Mouse (Mus musculus) heart, adult 18-20 months (tissue): ENCODE measurements around the gene Olfr1186. TPM values are rescaled to one million over a fixed set of nuclear protein-coding genes. Genes with fewer than 3 reads are reported as not detected.
"Not testable (repeated sequence)": the region's sequence is repeated elsewhere in the genome, so short reads cannot be mapped to it uniquely, and the experiment has no call there.

Experiments used
- DNase-seq, 2 experiments: peaks; one replicate each; pipeline ENCODE4 v3.0.0; 2021 to 2022; ENCODE audit warnings: mixed read lengths in 1 of 2
- long read RNA-seq, 2 experiments: library from polyadenylated mRNA; stranded (forward); transcript quantifications; one replicate each; pipeline ENCODE4 v2.0.0; 2021
- total RNA-seq, 2 experiments: library from RNA; stranded (reverse); gene quantifications; 2 replicates each; pipeline ENCODE4 v1.2.3; 2021

Gene Olfr1186
- total RNA-seq, result not detected
- long read RNA-seq, experiment 1, result 0 reads
- long read RNA-seq, experiment 2, result 0 reads

- no peak for DNase-seq
Observed at GRCm38 (mm10) chr2:88518251-88518650, at the start of gene Olfr1186. Olfr1186 (plus strand) TSS chr2:88518551.

DNA sequence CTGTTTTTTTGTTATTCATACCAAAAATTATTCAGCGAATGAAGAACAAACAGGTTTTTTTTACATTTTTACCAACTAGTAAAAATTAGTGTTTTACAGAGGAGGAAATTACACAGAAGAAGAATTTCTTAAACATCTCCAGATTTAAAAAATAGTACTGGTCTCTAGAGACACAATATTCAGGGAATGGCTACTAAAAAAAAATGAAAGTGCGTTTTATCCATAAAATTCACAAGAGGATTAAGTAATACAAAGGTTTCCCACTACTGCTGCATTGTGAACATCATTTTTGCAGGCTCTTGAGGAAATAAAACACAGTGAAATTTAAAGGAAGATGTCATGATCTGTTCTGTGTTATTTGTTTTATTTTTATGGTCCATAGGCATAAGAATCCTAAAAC is 35.1 kb upstream of the Olfr1186 start, which contains the start of gene Olfr1184:
Gene Olfr1184, plus strand, starts transcription at position 301 of the 400 bp plus-strand sequence.
- no peak for DNase-seq

GRCm38 (mm10) chr2:88493020-88493419 is 25.3 kb upstream of the Olfr1186 start, which contains the start of gene Olfr1185-ps1:
Olfr1185-ps1 (plus strand) TSS chr2:88493320.
- DNase-seq, result no peak

GRCm38 (mm10) chr2:88525720-88526119 is 7.4 kb downstream of the Olfr1186 start:
- no peak for DNase-seq

- no peak for DNase-seq
Observed at GRCm38 (mm10) chr2:88556635-88557034, 38.3 kb downstream of the Olfr1186 start, which contains the start of gene Olfr1188. Olfr1188 (plus strand) TSS chr2:88556935.

DNA sequence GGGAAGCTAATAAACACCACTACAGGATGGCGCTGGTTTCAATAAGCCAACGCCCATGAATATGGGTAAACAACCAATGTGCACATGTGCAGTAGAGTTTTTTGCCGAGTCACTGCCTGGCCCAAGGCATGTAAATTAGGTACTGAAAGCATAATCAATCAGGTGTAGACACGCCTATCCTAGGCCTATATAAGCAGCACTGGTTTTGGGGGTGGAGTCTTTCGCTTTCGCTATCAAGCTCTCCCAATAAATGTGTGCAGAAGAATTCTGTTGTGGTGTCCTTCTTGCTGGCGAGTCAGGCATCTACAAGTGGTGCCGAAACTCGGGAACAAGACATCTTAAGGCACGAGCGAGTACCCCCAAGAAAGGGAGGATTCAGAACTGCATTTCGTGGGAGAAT is 54.3 kb downstream of the Olfr1186 start:
- not testable (repeated sequence) for DNase-seq

Other genes starting within 250 kb of the Olfr1186 start
- gene Olfr1173, start 238.7 kb upstream of the Olfr1186 start, total RNA-seq, result not detected
- gene Olfr1174-ps, start 203.4 kb upstream of the Olfr1186 start, total RNA-seq, result not detected
- gene Olfr1175-ps, start 191.3 kb upstream of the Olfr1186 start, total RNA-seq, result not detected
- gene Olfr1176, start 181.8 kb upstream of the Olfr1186 start, total RNA-seq, result not detected
- gene Olfr1177-ps, start 172.1 kb upstream of the Olfr1186 start, total RNA-seq, result not detected
- not detected for gene Olfr1178, start 131.5 kb upstream of the Olfr1186 start, total RNA-seq
- not detected for gene Olfr1179, start 112.1 kb upstream of the Olfr1186 start, total RNA-seq
- not detected for gene Olfr1180, start 99.4 kb upstream of the Olfr1186 start, total RNA-seq
- gene Olfr1181, start 92.4 kb upstream of the Olfr1186 start, total RNA-seq, result not detected
- not detected for gene Gm13757, start 69.4 kb upstream of the Olfr1186 start, total RNA-seq
- gene Olfr1183, start 63.7 kb upstream of the Olfr1186 start, total RNA-seq, result not detected
- gene Olfr1184, start 35.0 kb upstream of the Olfr1186 start, total RNA-seq, result not detected
- gene Olfr1185-ps1, start 25.2 kb upstream of the Olfr1186 start, total RNA-seq, result not detected
- gene Olfr1188, start 38.4 kb downstream of the Olfr1186 start, total RNA-seq, result not detected
- gene Olfr1189, start 67.9 kb downstream of the Olfr1186 start, total RNA-seq, result not detected
- not detected for gene Olfr1191-ps1, start 122.0 kb downstream of the Olfr1186 start, total RNA-seq
- gene Olfr1192-ps1, start 130.0 kb downstream of the Olfr1186 start, total RNA-seq, result not detected
- not detected for gene Olfr1193, start 157.1 kb downstream of the Olfr1186 start, total RNA-seq
- gene Olfr1195, start 170.6 kb downstream of the Olfr1186 start, total RNA-seq, result not detected
- gene Olfr1196, start 186.0 kb downstream of the Olfr1186 start, total RNA-seq, result not detected
- gene Olfr1197, start 213.8 kb downstream of the Olfr1186 start, total RNA-seq, result not detected
- not detected for gene Olfr1198, start 232.8 kb downstream of the Olfr1186 start, total RNA-seq
- not detected for gene Olfr1199, start 241.9 kb downstream of the Olfr1186 start, total RNA-seq